Mouse (Mus musculus) macrophage (primary cell): Measurements from ENCODE around the gene 4930452B06Rik. TPM values are rescaled to one million over a fixed set of nuclear protein-coding genes. Genes with fewer than 3 reads are reported as not detected.
"Not testable (repeated sequence)": the region's sequence is repeated elsewhere in the genome, so short reads cannot be mapped to it uniquely, and the experiment has no call there.

Experiments
- H3K27ac ChIP-seq: fragments of 350-480 bp; formaldehyde crosslinking; 2 replicates; pipeline ENCODE4 v1.9.0; 2021
- H3K36me3 ChIP-seq: fragments of 350-480 bp; formaldehyde crosslinking; 2 replicates; pipeline ENCODE4 v1.9.0; 2021; ENCODE audit errors: inconsistent target
- H3K4me3 ChIP-seq: fragments of 350-480 bp; formaldehyde crosslinking; 2 replicates; pipeline ENCODE4 v1.9.0; 2021; ENCODE audit errors: inconsistent target
- H3K79me2 ChIP-seq: fragments of 350-480 bp; formaldehyde crosslinking; 2 replicates; pipeline ENCODE4 v1.9.0; 2021; ENCODE audit errors: inconsistent target
- WGBS: methylation state at CpG from one replicate; pipeline ENCODE4 v1.1.7; 2026; ENCODE audit warnings: inconsistent platforms; ENCODE audit not compliant: missing documents; 5-methylcytosine and 5-hydroxymethylcytosine counted together
- polyA plus RNA-seq: library from polyadenylated mRNA; stranded (reverse); fragments of 250-400 nt; gene quantifications from 3 replicates; pipeline ENCODE4 v1.2.4, GENCODE M21; 2018; ENCODE audit warnings: inconsistent platforms
- total RNA-seq, 78 experiments: library from RNA; depleted of rRNA; stranded (reverse); fragments of 250-400 nt; gene quantifications; 1 replicate in 9 of 78; 2 replicates in 24 of 78; 3 replicates in 43 of 78; 4 replicates in 2 of 78; pipeline ENCODE4 v1.2.4; 2018; ENCODE audit warnings: inconsistent platforms in 56 of 78

4930452B06Rik gene
- not detected for total RNA-seq (2018; cell fraction: chromatin; rRNA removed)
- not detected for total RNA-seq (2018; cell fraction: cytosol; rRNA removed)
- total RNA-seq (2018; cell fraction: nucleus; rRNA removed), result not detected
- not detected in 3 replicates for polyA plus RNA-seq

GRCm38 (mm10) chr14:8665636-8666411 lies at the start of gene 4930452B06Rik:
Gene 4930452B06Rik, minus strand, starts transcription at chr14:8666240.
- no peak within 1 kb of the TSS for H3K4me3 ChIP-seq
- no peaks in the 10 kb centered on the region for H3K79me2 ChIP-seq
- H3K36me3 ChIP-seq, result no peaks in the 10 kb centered on the region
- 5% methylated on average over 43 of the region's 45 CpGs for WGBS
- no peak within 1 kb of the TSS for H3K27ac ChIP-seq

- Histone ChIP-seq H3K27ac (no peak overlapping the region), H3K79me2 (no peaks in the 10 kb centered on the region), H3K36me3 (no peaks in the 10 kb centered on the region), H3K4me3 (no peak overlapping the region)
- WGBS, result 95% methylated on average over 4 of the region's 4 CpGs
Measured at GRCm38 (mm10) chr14:8712674-8713073, 46.6 kb upstream of the 4930452B06Rik start.

- Histone ChIP-seq H3K36me3 (no peaks in the 10 kb centered on the region), H3K4me3 (no peak overlapping the region), H3K27ac (no peak overlapping the region), H3K79me2 (no peaks in the 10 kb centered on the region)
- 45% methylated on average over 1 of the region's 1 CpGs for WGBS
Measured at GRCm38 (mm10) chr14:8689451-8689850, 23.4 kb upstream of the 4930452B06Rik start.

- Histone ChIP-seq H3K36me3 (no peaks in the 10 kb centered on the region), H3K79me2 (no peaks in the 10 kb centered on the region), H3K27ac (no peak overlapping the region), H3K4me3 (no peak overlapping the region)
- WGBS, result 88% methylated on average over 1 of the region's 1 CpGs
Measured at GRCm38 (mm10) chr14:8688462-8688861, 22.4 kb upstream of the 4930452B06Rik start.

GRCm38 (mm10) chr14:8686185-8686584 lies 20.1 kb upstream of the 4930452B06Rik start:
- H3K4me3 ChIP-seq, result no peak overlapping the region
- 100% methylated on average over 1 of the region's 1 CpGs for WGBS
- H3K27ac ChIP-seq, result no peak overlapping the region

GRCm38 (mm10) chr14:8679896-8680295 lies 13.9 kb upstream of the 4930452B06Rik start:
- H3K27ac ChIP-seq, result no peak overlapping the region
- whole genome bisulfite sequencing, result 95% methylated on average over 4 of the region's 4 CpGs
- H3K36me3 ChIP-seq, result no peaks in the 10 kb centered on the region

More at GRCm38 (mm10) chr14:8686185-8686584, 20.1 kb upstream of the 4930452B06Rik start:
- H3K36me3 ChIP-seq, result no peaks in the 10 kb centered on the region
- no peaks in the 10 kb centered on the region for H3K79me2 ChIP-seq

GRCm38 (mm10) chr14:8660359-8660758 lies 5.7 kb downstream of the 4930452B06Rik start:
- Histone ChIP-seq H3K79me2 (no peaks in the 10 kb centered on the region), H3K4me3 (no peak overlapping the region), H3K36me3 (no peaks in the 10 kb centered on the region), H3K27ac (no peak overlapping the region)

More at GRCm38 (mm10) chr14:8679896-8680295, 13.9 kb upstream of the 4930452B06Rik start:
- Histone ChIP-seq H3K4me3 (no peak overlapping the region), H3K79me2 (no peaks in the 10 kb centered on the region)

GRCm38 (mm10) chr14:8641650-8642279 lies 24.3 kb downstream of the 4930452B06Rik start:
- 28% methylated on average over 9 of the region's 9 CpGs for WGBS
- Histone ChIP-seq H3K27ac (no peak overlapping the region), H3K36me3 (no peaks in the 10 kb centered on the region), H3K4me3 (no peak overlapping the region), H3K79me2 (no peaks in the 10 kb centered on the region)

GRCm38 (mm10) chr14:8632211-8632610 lies 33.8 kb downstream of the 4930452B06Rik start:
- Histone ChIP-seq H3K4me3 (no peak overlapping the region), H3K79me2 (no peaks in the 10 kb centered on the region), H3K36me3 (no peaks in the 10 kb centered on the region), H3K27ac (no peak overlapping the region)
- 94% methylated on average over 6 of the region's 6 CpGs for WGBS

GRCm38 (mm10) chr14:8628406-8628805 lies 37.6 kb downstream of the 4930452B06Rik start:
- no peak overlapping the region for H3K4me3 ChIP-seq
- H3K27ac ChIP-seq, result no peak overlapping the region
- no peaks in the 10 kb centered on the region for H3K79me2 ChIP-seq
- 4% methylated on average over 5 of the region's 5 CpGs for WGBS
- H3K36me3 ChIP-seq, result no peaks in the 10 kb centered on the region

- Histone ChIP-seq H3K36me3 (no peaks in the 10 kb centered on the region), H3K27ac (no peak overlapping the region), H3K79me2 (no peaks in the 10 kb centered on the region), H3K4me3 (no peak overlapping the region)
- WGBS, result 93% methylated on average over 4 of the region's 4 CpGs
Measured at GRCm38 (mm10) chr14:8627481-8627880, 38.6 kb downstream of the 4930452B06Rik start.

GRCm38 (mm10) chr14:8621164-8621563 lies 44.9 kb downstream of the 4930452B06Rik start:
- no peak overlapping the region for H3K4me3 ChIP-seq
- H3K36me3 ChIP-seq, result no peaks in the 10 kb centered on the region
- 75% methylated on average over 6 of the region's 6 CpGs for WGBS
- no peak overlapping the region for H3K27ac ChIP-seq
- H3K79me2 ChIP-seq, result no peaks in the 10 kb centered on the region

- whole genome bisulfite sequencing, result 48% methylated on average over 5 of the region's 5 CpGs
- Histone ChIP-seq H3K79me2 (no peaks in the 10 kb centered on the region), H3K27ac (no peak overlapping the region), H3K36me3 (no peaks in the 10 kb centered on the region), H3K4me3 (no peak overlapping the region)
Measured at GRCm38 (mm10) chr14:8620580-8620979, 45.5 kb downstream of the 4930452B06Rik start.

GRCm38 (mm10) chr14:8615636-8616035 lies 50.4 kb downstream of the 4930452B06Rik start:
- Histone ChIP-seq H3K27ac (no peak overlapping the region), H3K79me2 (no peaks in the 10 kb centered on the region), H3K36me3 (no peaks in the 10 kb centered on the region), H3K4me3 (no peak overlapping the region)
- WGBS, result 49% methylated on average over 7 of the region's 7 CpGs

- H3K36me3 ChIP-seq, H3K79me2 ChIP-seq, H3K4me3 ChIP-seq, H3K27ac ChIP-seq: not testable (repeated sequence)
- WGBS, result 91% methylated on average over 1 of the region's 1 CpGs
Measured at GRCm38 (mm10) chr14:8614430-8614829, 51.6 kb downstream of the 4930452B06Rik start.
